Mouse (Mus musculus): ENCODE measurements around the gene Fhit. TPM values are rescaled to one million over a fixed set of nuclear protein-coding genes. Genes with fewer than 3 reads are reported as not detected.

Fhit gene
- polyA plus RNA-seq, 1 experiment, result 1.6 TPM

- DNase-seq, result no peak
- no peaks in the 10 kb centered on the region for H3K4me1 ChIP-seq (ENCODE audit: control insufficient read depth, insufficient read depth, low read length)
- WGBS, result 85% methylated on average over 7 of the region's 7 CpGs
- no peak overlapping the region for H3K4me3 ChIP-seq (replicated peaks; ENCODE audit: extremely low read depth, low read depth, low read length)
- TF ChIP-seq CTCF (IDR thresholded peaks at IDR 0.05; ENCODE audit: insufficient read depth, low read length) (no peak), POLR2A (IDR thresholded peaks at IDR 0.05; ENCODE audit: borderline replicate concordance, extremely low read depth, low read depth, low read length) (no peak)
Measured at GRCm38 (mm10) chr14:9643700-9644099, 1518.1 kb downstream of the Fhit start.

- H3K4me1 ChIP-seq (ENCODE audit: control insufficient read depth, insufficient read depth, low read length), result no peaks in the 10 kb centered on the region
- TF ChIP-seq POLR2A (IDR thresholded peaks at IDR 0.05; ENCODE audit: borderline replicate concordance, extremely low read depth, low read depth, low read length) (no peak), CTCF (IDR thresholded peaks at IDR 0.05; ENCODE audit: insufficient read depth, low read length) (no peak)
- 65% methylated on average over 6 of the region's 6 CpGs for WGBS
- no peak for DNase-seq
- H3K4me3 ChIP-seq (replicated peaks; ENCODE audit: extremely low read depth, low read depth, low read length), result no peak overlapping the region
Measured at GRCm38 (mm10) chr14:9642628-9643027, 1519.2 kb downstream of the Fhit start.

GRCm38 (mm10) chr14:9642068-9642467, 1519.8 kb downstream of the Fhit start:
- H3K4me1 ChIP-seq (ENCODE audit: control insufficient read depth, insufficient read depth, low read length), result no peaks in the 10 kb centered on the region
- TF ChIP-seq CTCF (IDR thresholded peaks at IDR 0.05; ENCODE audit: insufficient read depth, low read length) (no peak), POLR2A (IDR thresholded peaks at IDR 0.05; ENCODE audit: borderline replicate concordance, extremely low read depth, low read depth, low read length) (no peak)
- no peak overlapping the region for H3K4me3 ChIP-seq (replicated peaks; ENCODE audit: extremely low read depth, low read depth, low read length)
- WGBS, result 83% methylated on average over 3 of the region's 3 CpGs
- no peak for DNase-seq

GRCm38 (mm10) chr14:9634247-9634991, 1527.4 kb downstream of the Fhit start:
- DNase-seq, result no peak
- 65% methylated on average over 1 of the region's 1 CpGs for WGBS
- Histone ChIP-seq H3K4me3 (replicated peaks; ENCODE audit: extremely low read depth, low read depth, low read length) (no peak overlapping the region), H3K4me1 (ENCODE audit: control insufficient read depth, insufficient read depth, low read length) (no peaks in the 10 kb centered on the region)
- TF ChIP-seq POLR2A (IDR thresholded peaks at IDR 0.05; ENCODE audit: borderline replicate concordance, extremely low read depth, low read depth, low read length), result no peak
- no peak for TF ChIP-seq CTCF (IDR thresholded peaks at IDR 0.05; ENCODE audit: insufficient read depth, low read length)

- TF ChIP-seq CTCF (IDR thresholded peaks at IDR 0.05; ENCODE audit: insufficient read depth, low read length) (no peak), POLR2A (IDR thresholded peaks at IDR 0.05; ENCODE audit: borderline replicate concordance, extremely low read depth, low read depth, low read length) (no peak)
- no peak overlapping the region for H3K4me3 ChIP-seq (replicated peaks; ENCODE audit: extremely low read depth, low read depth, low read length)
- no peaks in the 10 kb centered on the region for H3K4me1 ChIP-seq (ENCODE audit: control insufficient read depth, insufficient read depth, low read length)
- WGBS, result 57% methylated on average over 3 of the region's 3 CpGs
- no peak for DNase-seq
Measured at GRCm38 (mm10) chr14:9632537-9632936, 1529.3 kb downstream of the Fhit start.

GRCm38 (mm10) chr14:9623219-9624043, 1538.4 kb downstream of the Fhit start:
- no peak for TF ChIP-seq CTCF (IDR thresholded peaks at IDR 0.05; ENCODE audit: insufficient read depth, low read length)
- TF ChIP-seq POLR2A (IDR thresholded peaks at IDR 0.05; ENCODE audit: borderline replicate concordance, extremely low read depth, low read depth, low read length), result no peak
- WGBS, result 66% methylated on average over 6 of the region's 6 CpGs
- no peaks in the 10 kb centered on the region for H3K4me1 ChIP-seq (ENCODE audit: control insufficient read depth, insufficient read depth, low read length)
- no peak overlapping the region for H3K4me3 ChIP-seq (replicated peaks; ENCODE audit: extremely low read depth, low read depth, low read length)
- no peak for DNase-seq

- 34% methylated on average over 3 of the region's 3 CpGs for WGBS
- TF ChIP-seq CTCF (IDR thresholded peaks at IDR 0.05; ENCODE audit: insufficient read depth, low read length) (no peak), POLR2A (IDR thresholded peaks at IDR 0.05; ENCODE audit: borderline replicate concordance, extremely low read depth, low read depth, low read length) (no peak)
- Histone ChIP-seq H3K4me3 (replicated peaks; ENCODE audit: extremely low read depth, low read depth, low read length) (no peak overlapping the region), H3K4me1 (ENCODE audit: control insufficient read depth, insufficient read depth, low read length) (no peaks in the 10 kb centered on the region)
- no peak for DNase-seq
Measured at GRCm38 (mm10) chr14:9620902-9621540, 1540.8 kb downstream of the Fhit start.

GRCm38 (mm10) chr14:9619840-9620239, 1542.0 kb downstream of the Fhit start:
- Histone ChIP-seq H3K4me1 (ENCODE audit: control insufficient read depth, insufficient read depth, low read length) (no peaks in the 10 kb centered on the region), H3K4me3 (replicated peaks; ENCODE audit: extremely low read depth, low read depth, low read length) (no peak overlapping the region)
- 46% methylated on average over 1 of the region's 1 CpGs for WGBS
- DNase-seq, result no peak
- TF ChIP-seq CTCF (IDR thresholded peaks at IDR 0.05; ENCODE audit: insufficient read depth, low read length) (no peak), POLR2A (IDR thresholded peaks at IDR 0.05; ENCODE audit: borderline replicate concordance, extremely low read depth, low read depth, low read length) (no peak)

GRCm38 (mm10) chr14:9613126-9613525, 1548.7 kb downstream of the Fhit start:
- 95% methylated on average over 3 of the region's 3 CpGs for WGBS
- H3K4me3 ChIP-seq (replicated peaks; ENCODE audit: extremely low read depth, low read depth, low read length), result no peak overlapping the region
- no peaks in the 10 kb centered on the region for H3K4me1 ChIP-seq (ENCODE audit: control insufficient read depth, insufficient read depth, low read length)
- DNase-seq, result no peak
- no peak for TF ChIP-seq CTCF (IDR thresholded peaks at IDR 0.05; ENCODE audit: insufficient read depth, low read length)
- no peak for TF ChIP-seq POLR2A (IDR thresholded peaks at IDR 0.05; ENCODE audit: borderline replicate concordance, extremely low read depth, low read depth, low read length)
